Mouse (Mus musculus): ENCODE measurements around the gene Cldn3. TPM values are rescaled to one million over a fixed set of nuclear protein-coding genes. Genes with fewer than 3 reads are reported as not detected.
A peak's percentile ranks its signal among the peaks of the same experiment; 100 is the strongest.

The Cldn3 gene
- polyA plus RNA-seq, 3 experiments from 2014 or later, result not detected

- peak; percentile 82 for ATAC-seq
Observed at GRCm38 (mm10) chr5:134965852-134966821, 19.9 kb upstream of the Cldn3 start.

GRCm38 (mm10) chr5:134967164-134967944 lies 18.7 kb upstream of the Cldn3 start:
- no peak for ATAC-seq

GRCm38 (mm10) chr5:134970671-134971070 lies 15.3 kb upstream of the Cldn3 start:
- no peak for ATAC-seq

GRCm38 (mm10) chr5:134973081-134973480 lies 12.9 kb upstream of the Cldn3 start:
- ATAC-seq, result no peak

- ATAC-seq, result no peak
Observed at GRCm38 (mm10) chr5:134973526-134973925, 12.5 kb upstream of the Cldn3 start.

- ATAC-seq, result no peak
Observed at GRCm38 (mm10) chr5:134974294-134974693, 11.7 kb upstream of the Cldn3 start.

GRCm38 (mm10) chr5:134974921-134975320 lies 11.1 kb upstream of the Cldn3 start:
- no peak for ATAC-seq

- ATAC-seq, result no peak
Observed at GRCm38 (mm10) chr5:134976164-134976563, 9.8 kb upstream of the Cldn3 start.

GRCm38 (mm10) chr5:134976577-134977250 lies 9.3 kb upstream of the Cldn3 start:
- no peak for ATAC-seq

- ATAC-seq, result no peak
Observed at GRCm38 (mm10) chr5:134977837-134978236, 8.2 kb upstream of the Cldn3 start.

- no peak for ATAC-seq
Observed at GRCm38 (mm10) chr5:134981149-134981548, 4.9 kb upstream of the Cldn3 start.

- no peak for ATAC-seq
Observed at GRCm38 (mm10) chr5:134983111-134983510, 2.9 kb upstream of the Cldn3 start.

GRCm38 (mm10) chr5:134983771-134984170 lies 2.2 kb upstream of the Cldn3 start:
- ATAC-seq, result no peak

- ATAC-seq, result no peak
Observed at GRCm38 (mm10) chr5:134986298-134987268, 569 bp downstream of the Cldn3 start.

GRCm38 (mm10) chr5:134989166-134989565 lies 3.2 kb downstream of the Cldn3 start:
- no peak for ATAC-seq

- no peak for ATAC-seq
Observed at GRCm38 (mm10) chr5:134989741-134990140, 3.7 kb downstream of the Cldn3 start.

GRCm38 (mm10) chr5:134992566-134992965 lies 6.6 kb downstream of the Cldn3 start:
- no peak for ATAC-seq

- ATAC-seq, result no peak
Observed at GRCm38 (mm10) chr5:134998359-134998758, 12.3 kb downstream of the Cldn3 start.

- no peak for ATAC-seq
Observed at GRCm38 (mm10) chr5:134999797-135000196, 13.8 kb downstream of the Cldn3 start.

- ATAC-seq, result no peak
Observed at GRCm38 (mm10) chr5:135000751-135001150, 14.7 kb downstream of the Cldn3 start.

GRCm38 (mm10) chr5:135001309-135001708 lies 15.3 kb downstream of the Cldn3 start:
- no peak for ATAC-seq

- ATAC-seq, result no peak
Observed at GRCm38 (mm10) chr5:135002151-135002550, 16.1 kb downstream of the Cldn3 start.
